Mouse (Mus musculus) midbrain, embryonic 14.5 days (tissue): ENCODE results near the gene Ptpn23. TPM values are rescaled to one million over a fixed set of nuclear protein-coding genes. Genes with fewer than 3 reads are reported as not detected.
"Not testable (repeated sequence)": the region's sequence is repeated elsewhere in the genome, so short reads cannot be mapped to it uniquely, and the experiment has no call there.

Source experiments
- ATAC-seq: fragments of 200-750 bp; cut with Nextera tagmentation; 2 replicates; pipeline ENCODE4 v1.8.0; 2017; ENCODE audit warnings: moderate number of reproducible peaks, moderate library complexity; ENCODE audit not compliant: low FRiP score, low TSS enrichment
- DNase-seq: peaks from one replicate; pipeline ENCODE4 v3.0.0-alpha.2; 2015
- H3K27ac ChIP-seq: fragments of 300-500 bp; sonication (generic); replicated peaks from 2 replicates; pipeline ENCODE4 v1.5.1; 2014; ENCODE audit warnings: mild to moderate bottlenecking, low read depth, low read length, moderate library complexity
- H3K27me3 ChIP-seq: fragments of 300-500 bp; sonication (generic); 2 replicates; pipeline ENCODE4 v1.6.1; 2014; ENCODE audit warnings: low read length, control low read depth, mixed read lengths; ENCODE audit not compliant: control insufficient read depth, insufficient read depth
- H3K36me3 ChIP-seq: fragments of 300-500 bp; sonication (generic); 2 replicates; pipeline ENCODE4 v1.6.1; 2014; ENCODE audit warnings: low read length, control low read depth; ENCODE audit not compliant: control insufficient read depth, insufficient read depth
- H3K4me1 ChIP-seq: fragments of 300-500 bp; sonication (generic); 2 replicates; pipeline ENCODE4 v1.6.1; 2014; ENCODE audit warnings: mild to moderate bottlenecking, antibody characterized with exemption, low read length, control low read depth; ENCODE audit not compliant: control insufficient read depth, insufficient read depth
- H3K4me2 ChIP-seq: fragments of 300-500 bp; sonication (generic); 2 replicates; pipeline ENCODE4 v1.6.1; 2014; ENCODE audit warnings: mild to moderate bottlenecking, low read length, moderate library complexity
- H3K4me3 ChIP-seq: fragments of 300-500 bp; sonication (generic); replicated peaks from 2 replicates; pipeline ENCODE4 v1.5.1; 2014; ENCODE audit warnings: low read depth, low read length
- H3K9ac ChIP-seq: fragments of 300-500 bp; sonication (generic); replicated peaks from 2 replicates; pipeline ENCODE4 v1.6.1; 2014; ENCODE audit warnings: mild to moderate bottlenecking, low read length, moderate library complexity
- H3K9me3 ChIP-seq: fragments of 300-500 bp; sonication (generic); 2 replicates; pipeline ENCODE4 v1.6.1; 2016; ENCODE audit warnings: low read length, control low read depth, mixed read lengths; ENCODE audit not compliant: control insufficient read depth
- WGBS: fragments of 180-500 bp; shearing (Covaris S2); extraction: QIAGEN DNeasy Blood & Tissue Kit; methylation state at CpG from one replicate; pipeline ENCODE4 v1.1.7; 2014; 5-methylcytosine and 5-hydroxymethylcytosine counted together
- polyA plus RNA-seq: library from polyadenylated mRNA; unstranded; fragments of >200 nt; fragmentation: Nextera tagmentation; extraction: Ambion mirVana; gene quantifications from 2 replicates; pipeline ENCODE4 v1.2.1, GENCODE M21; 2014

Ptpn23 gene
- polyA plus RNA-seq, 1 experiment from 2014 or later = 22.1 TPM

DNA sequence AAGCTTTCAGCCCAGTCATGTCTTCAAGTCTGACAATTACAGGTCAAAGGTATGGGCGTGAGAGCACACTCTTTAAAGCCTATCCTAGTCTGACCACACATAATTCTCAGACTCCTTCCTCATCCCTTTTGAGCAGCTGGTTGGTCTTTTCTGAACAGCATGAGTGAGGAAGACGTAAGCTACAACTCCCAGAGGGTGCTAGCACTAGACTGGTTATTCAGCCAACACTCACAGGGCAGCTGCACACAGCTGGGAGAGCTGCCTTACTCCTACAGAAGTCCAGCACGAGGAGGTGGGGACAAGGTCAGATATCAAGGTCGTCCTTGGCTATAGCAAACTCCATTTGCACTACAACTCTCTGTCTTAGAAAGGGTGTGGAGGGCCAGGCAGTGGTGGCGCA, 7.4 kb downstream of the Ptpn23 start:
- H3K27ac ChIP-seq = no peak overlapping the region
- no peak overlapping the region for H3K4me2 ChIP-seq
- H3K9me3 ChIP-seq = no peaks in the 10 kb centered on the region
- 88% methylated on average over 5 of the region's 5 CpGs for WGBS
- no peak for DNase-seq
- H3K36me3 ChIP-seq = peaks cover 28% of the 10 kb centered on the region
- H3K4me1 ChIP-seq = no peaks in the 10 kb centered on the region
- no peak overlapping the region for H3K4me3 ChIP-seq
- no peak for ATAC-seq
- no peaks in the 10 kb centered on the region for H3K27me3 ChIP-seq
- H3K9ac ChIP-seq = no peak overlapping the region

DNA sequence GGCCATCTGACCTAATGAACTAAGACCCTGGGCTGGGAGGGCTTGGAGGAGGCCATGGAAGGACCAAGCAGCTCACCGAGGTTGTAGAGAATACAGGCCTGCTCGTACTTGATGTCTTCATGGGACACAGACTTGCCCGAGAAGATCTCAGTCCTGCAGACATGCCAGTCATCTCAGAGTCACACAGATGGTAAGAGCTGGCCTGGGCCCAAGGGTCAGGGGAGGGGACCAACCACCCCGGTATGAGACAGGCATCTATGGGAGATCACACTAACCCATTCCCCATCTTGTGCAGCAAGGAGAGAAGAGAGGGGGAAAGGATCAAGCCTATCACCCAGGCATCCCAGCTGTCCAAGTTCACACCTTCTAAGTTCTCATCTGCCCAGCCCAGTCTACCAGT, 14.7 kb downstream of the Ptpn23 start:
- no peaks in the 10 kb centered on the region for H3K27me3 ChIP-seq
- no peak overlapping the region for H3K9ac ChIP-seq
- H3K4me3 ChIP-seq = no peak overlapping the region
- no peak overlapping the region for H3K27ac ChIP-seq
- ATAC-seq = no peak
- WGBS = 90% methylated on average over 4 of the region's 4 CpGs
- peaks cover 80% of the 10 kb centered on the region for H3K36me3 ChIP-seq
- no peaks in the 10 kb centered on the region for H3K4me1 ChIP-seq
- H3K4me2 ChIP-seq = no peak overlapping the region
- no peak for DNase-seq
- no peaks in the 10 kb centered on the region for H3K9me3 ChIP-seq

DNA sequence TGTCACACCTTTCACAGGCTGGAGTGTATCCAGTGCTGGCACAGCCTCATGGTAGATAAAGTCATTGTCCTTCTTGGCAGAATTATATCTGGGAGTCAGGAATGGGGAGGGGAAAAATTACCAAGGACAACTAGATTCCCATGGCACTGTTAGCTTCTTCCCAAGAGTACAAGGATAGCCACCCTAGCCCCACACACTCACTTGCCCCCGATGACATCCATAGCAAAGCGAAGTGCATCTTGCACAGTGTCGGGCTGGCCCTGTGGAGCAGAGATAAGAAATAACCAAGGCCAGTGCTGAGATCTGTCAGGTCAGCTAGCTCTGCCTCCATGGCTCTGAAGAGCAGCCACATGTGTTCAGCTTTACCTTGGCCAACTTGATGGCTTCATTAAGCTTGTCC, 17.2 kb downstream of the Ptpn23 start:
- H3K36me3 ChIP-seq = peaks cover 88% of the 10 kb centered on the region

DNA sequence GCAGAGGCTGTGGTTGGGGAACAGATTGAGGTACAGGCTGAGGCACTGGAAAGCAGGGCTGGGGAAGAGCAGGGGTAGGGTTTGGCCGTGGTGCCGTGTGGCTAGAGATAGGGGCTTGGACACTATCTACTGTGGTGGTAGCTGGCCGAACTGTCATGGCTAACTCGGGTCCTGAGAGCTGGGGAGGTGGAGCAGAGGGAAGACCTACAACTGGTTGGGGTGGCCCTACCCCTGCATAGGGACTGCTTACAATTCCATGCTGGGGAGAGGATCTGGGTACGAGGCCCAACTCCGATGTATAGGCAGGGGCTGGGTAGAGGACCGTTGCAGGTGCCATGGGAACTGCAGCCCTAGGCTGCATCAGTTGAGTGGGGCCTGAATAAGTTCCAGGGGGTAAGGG, 20.0 kb downstream of the Ptpn23 start:
- Histone ChIP-seq H3K9ac (no peak overlapping the region), H3K4me3 (no peak overlapping the region), H3K4me1 (no peaks in the 10 kb centered on the region), H3K27me3 (no peaks in the 10 kb centered on the region), H3K9me3 (no peaks in the 10 kb centered on the region), H3K27ac (no peak overlapping the region), H3K36me3 (peaks cover 99% of the 10 kb centered on the region), H3K4me2 (no peak overlapping the region)
- 93% methylated on average over 7 of the region's 7 CpGs for WGBS
- ATAC-seq (no peak), DNase-seq (no peak)

More for the DNA sequence above, 17.2 kb downstream of the Ptpn23 start:
- no peak for DNase-seq
- no peak overlapping the region for H3K9ac ChIP-seq
- H3K9me3 ChIP-seq = no peaks in the 10 kb centered on the region
- 100% methylated on average over 3 of the region's 3 CpGs for WGBS
- no peak for ATAC-seq
- no peaks in the 10 kb centered on the region for H3K27me3 ChIP-seq
- no peaks in the 10 kb centered on the region for H3K4me1 ChIP-seq
- no peak overlapping the region for H3K4me2 ChIP-seq
- H3K4me3 ChIP-seq = no peak overlapping the region
- H3K27ac ChIP-seq = no peak overlapping the region

DNA sequence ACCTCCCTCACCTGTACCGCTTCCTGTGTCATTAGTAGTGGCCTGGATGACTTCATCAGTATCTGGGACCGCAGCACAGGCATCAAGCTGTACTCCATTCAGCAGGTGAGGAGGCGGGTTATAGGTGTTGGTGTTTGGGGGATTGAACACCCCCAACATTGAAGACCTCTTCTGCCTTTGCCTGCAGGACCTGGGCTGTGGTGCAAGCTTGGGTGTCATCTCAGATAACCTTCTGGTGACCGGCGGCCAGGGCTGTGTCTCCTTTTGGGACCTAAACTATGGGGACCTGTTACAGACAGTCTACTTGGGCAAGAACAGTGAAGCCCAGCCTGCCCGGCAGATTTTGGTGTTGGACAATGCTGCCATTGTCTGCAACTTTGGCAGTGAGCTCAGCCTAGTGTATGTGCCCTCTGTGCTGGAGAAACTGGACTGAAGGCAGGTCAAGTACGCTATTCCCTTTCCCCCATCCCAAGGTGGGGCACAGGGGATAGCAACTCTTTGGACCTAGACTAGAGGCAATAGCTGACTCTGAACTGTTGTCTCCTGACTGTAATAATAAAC, 23.6 kb downstream of the Ptpn23 start:
- Histone ChIP-seq H3K4me1 (no peaks in the 10 kb centered on the region), H3K4me3 (no peak overlapping the region), H3K9ac (no peak overlapping the region), H3K9me3 (no peaks in the 10 kb centered on the region), H3K27me3 (no peaks in the 10 kb centered on the region), H3K36me3 (peaks cover 93% of the 10 kb centered on the region), H3K27ac (no peak overlapping the region), H3K4me2 (no peak overlapping the region)
- DNase-seq (no peak), ATAC-seq (no peak)
- WGBS = 90% methylated on average over 7 of the region's 7 CpGs

DNA sequence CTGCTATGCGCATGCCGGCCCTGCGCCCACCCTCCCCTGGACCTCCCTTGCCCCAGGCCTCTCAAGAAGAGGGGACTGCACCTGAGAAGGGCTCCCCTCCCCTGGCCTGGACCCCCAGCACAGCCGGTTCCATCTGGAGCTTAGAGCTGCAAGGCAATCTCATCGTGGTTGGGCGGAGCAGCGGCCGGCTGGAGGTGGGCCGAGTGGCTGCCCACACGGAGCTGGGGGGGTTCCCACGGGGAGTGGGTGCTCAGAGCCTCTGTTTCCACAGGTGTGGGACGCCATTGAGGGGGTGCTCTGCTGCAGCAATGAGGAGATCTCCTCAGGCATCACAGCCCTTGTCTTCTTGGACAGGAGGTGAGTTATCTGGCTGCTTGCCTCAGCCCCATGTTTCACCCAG, 26.7 kb downstream of the Ptpn23 start:
- ATAC-seq (no peak), DNase-seq (no peak)
- no peaks in the 10 kb centered on the region for H3K4me1 ChIP-seq
- WGBS = 83% methylated on average over 12 of the region's 12 CpGs
- H3K9me3 ChIP-seq = no peaks in the 10 kb centered on the region
- no peaks in the 10 kb centered on the region for H3K27me3 ChIP-seq
- no peak overlapping the region for H3K4me2 ChIP-seq
- no peak overlapping the region for H3K27ac ChIP-seq
- no peak overlapping the region for H3K4me3 ChIP-seq
- peaks cover 91% of the 10 kb centered on the region for H3K36me3 ChIP-seq
- H3K9ac ChIP-seq = no peak overlapping the region

DNA sequence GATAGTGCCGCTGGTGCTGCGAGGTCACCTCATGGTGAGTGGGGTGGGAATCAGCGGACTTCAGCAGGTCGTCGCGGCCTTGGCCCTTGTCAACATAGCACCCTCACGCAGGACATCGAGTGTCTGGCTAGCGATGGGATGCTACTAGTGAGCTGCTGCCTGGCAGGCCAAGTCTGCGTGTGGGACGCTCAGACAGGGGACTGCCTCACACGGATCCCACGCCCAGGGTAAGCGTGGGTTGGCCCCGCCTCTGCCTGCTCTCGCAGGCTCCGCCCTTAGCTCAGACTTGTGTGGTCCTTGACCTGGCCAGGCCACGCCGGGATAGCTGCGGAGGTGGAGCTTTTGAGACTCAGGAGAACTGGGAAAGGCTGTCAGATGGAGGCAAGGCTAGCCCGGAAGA, 27.4 kb downstream of the Ptpn23 start:
- no peak overlapping the region for H3K9ac ChIP-seq
- no peak overlapping the region for H3K27ac ChIP-seq
- H3K4me1 ChIP-seq = no peaks in the 10 kb centered on the region
- DNase-seq (no peak), ATAC-seq (0 out of 2 replicates have a peak, but pooled peaks have one; percentile 27)
- H3K4me3 ChIP-seq = no peak overlapping the region
- no peaks in the 10 kb centered on the region for H3K9me3 ChIP-seq
- no peak overlapping the region for H3K4me2 ChIP-seq
- no peaks in the 10 kb centered on the region for H3K27me3 ChIP-seq
- H3K36me3 ChIP-seq = peaks cover 85% of the 10 kb centered on the region
- WGBS = 49% methylated on average over 21 of the region's 21 CpGs

DNA sequence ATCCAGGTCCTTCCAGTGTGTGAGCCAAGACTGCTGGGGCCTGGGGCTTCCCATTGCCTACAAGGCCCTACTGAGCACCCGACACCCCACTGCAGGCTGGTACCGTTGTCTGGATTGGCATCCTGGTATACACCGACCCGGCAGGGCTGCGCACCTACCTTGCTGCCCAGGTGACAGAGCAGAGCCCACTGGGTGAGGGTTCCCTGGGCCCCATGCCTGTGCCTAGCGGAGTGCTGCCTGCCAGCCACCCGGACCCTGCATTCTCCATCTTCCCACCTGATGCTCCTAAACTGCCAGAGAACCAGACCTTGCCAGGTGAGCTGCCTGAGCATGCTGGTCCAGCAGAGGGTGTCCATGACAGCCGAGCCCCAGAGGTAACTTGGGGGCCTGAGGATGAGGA, 28.7 kb downstream of the Ptpn23 start:
- Histone ChIP-seq H3K9ac (no peak overlapping the region), H3K9me3 (no peaks in the 10 kb centered on the region)
- 96% methylated on average over 8 of the region's 8 CpGs for WGBS

DNA sequence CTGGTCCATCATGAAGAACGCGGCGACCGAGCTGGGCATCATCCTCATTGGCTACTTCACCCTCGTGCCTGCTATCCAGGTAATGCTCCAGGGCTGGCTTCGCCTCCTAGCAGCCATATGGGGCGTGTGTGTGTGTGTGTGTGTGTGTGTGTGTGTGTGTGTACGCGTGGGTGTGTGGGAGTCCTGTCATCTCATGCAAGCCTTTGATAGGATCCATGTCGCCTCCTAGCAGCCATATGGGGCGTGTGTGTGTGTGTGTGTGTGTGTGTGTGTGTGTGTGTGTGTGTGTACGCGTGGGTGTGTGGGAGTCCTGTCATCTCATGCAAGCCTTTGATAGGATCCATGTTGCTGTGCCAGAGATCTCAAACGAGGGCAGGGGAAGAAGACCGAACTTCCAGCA, 30.4 kb downstream of the Ptpn23 start:
- not testable (repeated sequence) for H3K4me3 ChIP-seq, DNase-seq, H3K4me1 ChIP-seq, H3K9me3 ChIP-seq, ATAC-seq, H3K4me2 ChIP-seq, H3K27ac ChIP-seq, H3K9ac ChIP-seq, H3K27me3 ChIP-seq
- 96% methylated on average over 15 of the region's 15 CpGs for WGBS
- H3K36me3 ChIP-seq = peaks cover 78% of the 10 kb centered on the region

More for the DNA sequence above, 28.7 kb downstream of the Ptpn23 start:
- no peak for DNase-seq
- no peak overlapping the region for H3K4me3 ChIP-seq
- no peak for ATAC-seq
- no peaks in the 10 kb centered on the region for H3K27me3 ChIP-seq
- no peak overlapping the region for H3K4me2 ChIP-seq
- peaks cover 77% of the 10 kb centered on the region for H3K36me3 ChIP-seq
- H3K27ac ChIP-seq = no peak overlapping the region
- no peaks in the 10 kb centered on the region for H3K4me1 ChIP-seq
